Mouse (Mus musculus): ENCODE measurements at regions not wholly inside any gene's neighbourhood (a gene's known extent, or its start where the extent isn't known, plus 50 kb on each side); places are given as distances from the start of the nearest gene placed in this dataset.
"Not testable (repeated sequence)": the region's sequence is repeated elsewhere in the genome, so short reads cannot be mapped to it uniquely, and the experiment has no call there.

- DNase-seq: no peak
Measured at GRCm38 (mm10) chrX:93888480-93888879, 56.5 kb upstream of the Pdk3 start.

- DNase-seq: no peak
Measured at GRCm38 (mm10) chrX:93888966-93889365, 57.0 kb upstream of the Pdk3 start.

GRCm38 (mm10) chrX:93889394-93890042, 57.5 kb upstream of the Pdk3 start:
- DNase-seq: peak; percentile 71

GRCm38 (mm10) chrX:93896838-93897820, 65.1 kb upstream of the Pdk3 start:
- no peak for DNase-seq

DNA sequence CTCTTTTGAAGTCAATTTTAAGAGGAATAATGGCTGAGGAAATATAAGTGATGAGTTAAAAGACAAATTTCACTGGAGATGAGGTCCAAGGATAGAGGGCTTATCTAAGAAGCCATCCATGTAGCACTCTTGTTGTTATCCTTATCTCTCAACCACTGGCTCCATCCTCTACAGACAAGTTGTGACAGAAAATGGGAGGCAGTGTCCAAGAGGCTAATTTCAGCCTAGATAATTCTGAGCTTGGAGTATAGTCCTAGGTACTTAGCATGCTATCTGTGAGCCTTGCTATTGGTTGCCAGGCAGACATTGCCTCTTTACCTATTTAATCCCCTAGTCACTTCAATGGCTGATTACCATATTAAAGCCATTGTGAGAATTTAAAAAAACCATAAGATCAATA, 65.2 kb upstream of the AU015836 start:
- no peak for DNase-seq

DNA sequence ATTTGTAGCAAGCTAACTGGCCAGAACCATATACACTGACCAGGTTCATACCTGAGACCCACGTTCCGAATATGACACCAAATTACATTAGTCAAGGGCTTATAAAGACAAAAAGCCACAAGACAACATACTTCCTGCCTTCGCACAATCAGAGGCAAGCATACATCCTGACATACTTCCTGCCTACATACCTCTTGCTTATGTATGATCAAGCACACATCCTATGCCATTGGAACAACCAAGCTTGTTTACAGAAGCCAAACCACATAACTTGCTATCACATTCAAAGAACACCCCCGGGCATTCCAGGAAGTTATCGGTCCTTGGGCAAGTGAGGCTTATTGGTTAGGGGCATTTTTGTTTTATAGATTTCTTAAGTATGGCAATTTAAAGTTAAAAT, 62.9 kb upstream of the AU015836 start:
- no peak for DNase-seq

DNA sequence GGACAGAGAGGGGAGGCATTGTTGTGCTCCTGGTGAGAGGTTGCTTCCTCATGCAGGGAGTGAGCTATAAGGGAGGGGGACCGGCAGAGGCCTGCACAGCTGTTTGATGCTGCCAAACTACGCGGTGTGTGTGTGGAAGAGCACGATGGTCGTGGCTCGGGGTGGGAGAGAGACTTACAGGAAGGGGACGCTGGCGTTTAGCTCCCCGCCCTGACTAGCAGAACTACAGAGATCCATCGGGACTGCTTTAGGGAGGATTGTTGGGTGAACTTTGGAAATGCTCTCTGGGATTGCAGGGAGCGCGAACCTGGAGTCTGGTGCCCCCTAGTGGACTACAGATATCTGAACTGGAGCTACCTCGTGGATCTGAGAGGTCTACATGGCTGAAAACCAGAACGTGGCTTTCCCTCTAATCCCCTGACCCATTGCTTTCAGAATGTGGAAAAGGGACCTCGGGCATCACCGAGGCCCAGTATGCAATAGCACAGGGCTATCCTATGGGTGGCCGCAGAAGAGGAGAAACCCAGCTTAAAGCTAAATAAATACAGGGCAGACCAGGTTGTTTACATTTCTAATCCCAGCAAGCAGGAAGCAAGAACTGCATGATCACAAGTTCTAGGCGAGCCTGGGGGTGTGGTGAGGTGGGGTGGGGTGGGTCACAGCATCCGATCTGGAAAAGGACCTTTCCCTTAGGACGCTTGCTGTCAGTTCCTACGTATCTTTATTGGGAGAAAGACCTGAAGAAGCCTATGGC, 57.2 kb upstream of the AU015836 start:
- peak; percentile 61 for DNase-seq

DNA sequence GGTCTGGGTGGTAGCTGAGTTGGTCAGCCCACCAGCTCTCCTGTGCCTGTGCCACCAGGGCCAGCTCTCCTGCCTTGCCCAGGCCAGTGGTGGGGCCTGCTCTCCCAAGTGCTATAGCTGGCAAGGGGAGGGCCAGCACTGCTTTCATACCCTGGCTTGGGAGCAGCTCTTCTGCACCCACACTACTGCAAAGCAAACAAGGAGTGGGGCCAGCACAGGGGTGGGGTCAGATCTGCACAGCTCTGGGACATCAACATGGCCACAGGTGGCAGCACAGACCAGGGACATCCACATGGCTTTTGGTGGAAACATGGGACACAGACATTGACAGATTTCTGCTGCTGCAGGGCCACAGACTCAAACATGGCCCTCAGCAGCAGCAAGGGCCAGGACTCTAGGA, 52.9 kb upstream of the AU015836 start:
- no peak for DNase-seq

- DNase-seq: not testable (repeated sequence)
Measured at GRCm38 (mm10) chrX:93917367-93917766, 51.1 kb upstream of the AU015836 start.
